Mouse (Mus musculus) kidney, postnatal 10 days (tissue): ENCODE results near the gene Snx22.
A peak's percentile ranks its signal among the peaks of the same experiment; 100 is the strongest.

Experiments
- DNase-seq: peaks from one replicate; pipeline ENCODE4 v3.0.0; 2021; ENCODE audit warnings: mixed read lengths

The Snx22 gene

DNA sequence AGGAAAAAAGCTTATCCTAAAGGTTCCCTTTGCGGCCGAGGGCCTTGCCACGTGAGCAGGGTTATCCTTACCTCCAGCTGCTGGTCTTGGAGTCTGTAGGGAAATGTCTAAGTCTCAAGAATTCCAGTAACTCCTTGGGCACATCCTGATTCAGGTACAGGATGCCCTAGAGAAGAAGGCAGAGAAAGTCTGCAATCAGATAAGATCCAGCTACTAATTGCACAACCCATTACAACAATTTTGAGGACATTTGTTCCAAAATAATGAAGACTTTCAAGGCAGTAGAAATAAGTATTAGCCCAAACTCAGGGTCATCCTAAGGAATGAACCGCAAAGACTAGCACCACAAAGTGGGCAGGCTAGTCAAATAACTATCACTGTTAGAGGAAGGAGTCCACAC is 1.5 kb downstream of the Snx22 start:
- no peak for DNase-seq

DNA sequence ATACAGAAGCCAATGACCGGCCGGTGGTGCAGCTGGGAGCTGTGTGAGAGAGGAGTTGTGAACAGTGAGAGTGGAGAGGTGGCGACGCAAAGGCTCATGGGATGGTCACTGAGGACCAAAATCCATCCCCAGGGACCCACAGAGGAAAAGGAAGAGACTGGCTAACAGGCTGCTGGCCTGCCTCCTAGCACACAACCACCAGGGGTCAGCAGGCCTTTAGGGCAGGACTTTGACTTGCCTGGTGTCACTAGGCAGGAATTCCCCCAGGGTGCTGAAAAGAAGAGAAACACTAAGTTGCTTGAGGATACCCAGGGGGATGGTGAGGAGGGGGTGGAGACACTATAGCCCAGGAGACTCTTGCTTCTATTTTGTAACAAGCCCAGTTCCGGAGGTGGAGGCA is 2.0 kb downstream of the Snx22 start:
- peak; percentile 75 for DNase-seq

DNA sequence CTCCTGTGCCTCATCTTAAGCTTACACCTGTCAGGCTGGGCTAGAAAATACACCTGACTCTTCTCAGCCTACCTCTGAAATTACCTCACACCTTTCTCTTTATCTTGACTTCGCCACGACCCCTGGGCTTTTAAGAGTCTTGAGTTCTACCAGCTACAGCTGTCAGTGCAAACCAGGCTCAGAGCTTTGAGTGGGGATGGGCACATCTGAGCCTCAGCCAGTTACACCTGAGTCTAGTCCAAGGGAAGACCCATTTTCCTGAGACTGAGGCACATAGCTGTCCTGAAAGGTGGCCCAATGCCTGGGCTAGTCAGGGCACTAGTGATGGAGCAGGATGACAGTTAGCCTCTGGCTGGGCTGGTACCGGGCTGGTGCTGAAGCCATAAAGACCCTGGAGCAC is 2.7 kb downstream of the Snx22 start:
- DNase-seq: no peak

DNA sequence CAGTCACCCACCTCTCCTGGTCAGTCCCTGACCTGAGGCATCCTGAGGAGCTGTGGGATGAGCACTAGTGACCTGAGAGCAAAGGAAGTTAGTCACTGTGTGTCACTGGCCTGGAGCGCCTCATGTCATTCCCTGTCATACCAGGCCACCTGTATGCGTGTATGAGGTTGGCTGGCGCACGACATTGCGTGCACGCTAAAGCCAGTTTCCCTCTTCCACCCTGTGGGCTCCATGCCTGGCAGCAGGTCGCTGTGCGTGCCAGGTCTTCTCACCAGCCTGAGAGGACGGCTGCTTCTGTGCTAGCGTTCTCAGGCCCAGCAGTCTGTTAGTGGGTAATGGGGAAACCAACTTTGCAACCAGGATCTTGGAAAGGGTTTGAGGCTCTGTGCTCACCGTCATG is 5.2 kb downstream of the Snx22 start:
- no peak for DNase-seq

DNA sequence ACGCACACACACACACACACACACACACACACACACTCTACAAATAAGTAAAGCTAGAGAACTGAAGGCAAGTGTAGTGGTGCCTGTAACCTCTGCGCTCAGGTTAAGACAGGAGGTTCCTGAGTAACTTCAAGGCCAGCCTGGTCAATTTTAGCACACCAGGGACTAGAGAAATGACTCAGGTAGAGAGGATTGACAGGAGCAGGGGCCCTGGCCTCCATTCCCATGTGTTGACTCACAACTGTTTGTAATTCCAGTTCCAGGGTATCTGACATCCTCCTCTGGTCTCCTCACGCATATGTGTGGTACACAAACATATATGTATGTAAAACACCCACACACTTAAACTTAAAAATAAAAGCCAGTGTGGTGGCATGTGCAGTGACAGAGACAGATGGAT is 6.1 kb downstream of the Snx22 start:
- no peak for DNase-seq

DNA sequence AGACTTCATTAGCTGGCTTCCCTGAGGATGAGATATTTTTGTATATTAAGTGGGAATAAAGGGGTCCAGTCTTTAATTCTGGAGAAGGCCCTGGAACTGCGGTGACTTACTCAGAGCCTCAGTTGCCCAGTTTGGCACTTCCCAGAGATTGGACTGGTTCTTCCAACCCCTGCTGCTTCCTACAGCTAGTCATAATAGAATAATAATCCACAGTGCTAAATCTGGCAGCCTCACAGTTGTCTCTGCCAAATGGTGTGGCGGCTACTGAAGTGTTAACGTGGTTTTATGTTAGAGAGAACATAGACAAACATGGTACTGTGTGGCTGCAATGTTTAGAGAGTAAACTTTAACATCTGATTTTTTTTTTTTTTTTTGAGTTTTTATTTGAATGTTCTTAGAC is 7.9 kb downstream of the Snx22 start:
- DNase-seq: no peak

DNA sequence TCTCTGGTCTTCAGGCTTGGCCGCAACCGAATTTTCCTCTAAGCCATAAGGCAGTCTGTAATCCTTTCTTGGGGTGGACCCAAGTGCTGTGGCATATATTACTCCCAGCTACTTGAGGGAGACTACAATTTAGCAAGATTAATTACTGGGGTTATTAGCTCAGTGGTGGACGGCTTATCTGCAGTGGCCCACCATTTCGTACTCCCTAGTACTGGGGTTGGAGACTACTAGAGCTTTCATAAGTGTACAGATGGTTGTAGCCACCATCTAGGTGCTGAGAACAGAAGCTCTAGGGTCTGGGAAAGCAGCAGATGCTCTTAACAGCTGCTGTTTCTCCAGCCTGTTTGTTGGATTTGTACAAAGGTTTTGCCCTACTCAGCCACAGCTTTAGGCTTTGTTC is 8.5 kb downstream of the Snx22 start:
- DNase-seq: no peak

DNA sequence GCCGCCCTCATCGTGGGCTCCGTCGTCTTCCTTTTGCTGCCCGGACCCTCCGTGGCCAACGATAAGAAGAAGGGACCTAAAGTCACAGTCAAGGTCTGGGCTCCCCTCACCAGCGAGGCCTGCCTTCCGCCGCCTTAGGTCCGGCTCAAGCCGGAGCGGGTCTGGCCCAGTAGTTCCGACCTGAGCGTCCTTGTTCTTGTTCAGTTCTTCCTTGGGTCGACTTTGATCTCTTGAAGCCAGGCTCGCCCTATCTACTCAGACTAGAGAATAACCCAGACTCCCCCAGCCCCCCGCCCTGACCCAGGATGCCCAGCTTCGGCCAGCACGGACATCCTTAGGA is 9.2 kb downstream of the Snx22 start:
- DNase-seq: no peak

DNA sequence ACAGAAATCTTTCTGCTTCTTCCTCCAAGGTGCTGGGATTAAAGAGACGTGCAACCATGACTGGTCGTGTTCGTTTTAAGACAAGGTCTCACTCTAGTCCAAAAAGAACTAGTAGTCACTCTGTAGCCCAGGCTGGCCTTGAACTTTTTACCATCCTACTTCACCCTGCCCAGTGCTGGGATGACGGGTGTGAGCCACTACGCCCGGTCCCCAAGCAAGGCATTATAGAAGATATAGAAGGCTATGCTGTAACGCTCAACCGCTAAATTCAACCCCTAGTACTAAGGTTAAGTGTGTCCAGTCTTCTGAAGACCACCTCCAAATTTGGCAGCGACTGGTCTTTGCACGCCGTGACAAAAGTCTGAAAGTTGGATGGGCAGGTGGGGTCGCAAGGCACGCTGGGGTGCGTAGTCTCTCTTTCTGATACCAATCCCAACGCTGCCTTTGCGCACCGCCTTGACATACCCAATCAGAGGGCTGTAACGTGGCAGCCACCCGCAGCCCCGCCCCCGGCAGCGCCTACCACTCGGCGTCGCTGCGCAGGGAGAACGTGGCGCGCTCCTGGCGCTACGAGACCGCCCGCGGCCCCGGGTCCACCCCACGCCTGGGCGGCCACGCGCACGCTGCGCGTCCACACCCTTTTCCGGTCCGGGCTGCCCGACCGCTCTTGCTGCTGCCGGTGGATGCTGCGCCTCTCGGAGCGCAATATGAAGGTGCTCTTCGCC is 9.8 kb downstream of the Snx22 start, which contains the start of gene Ppib:
Ppib (plus strand) TSS at position 640 of the 725 bp plus-strand sequence.
- peak; percentile 99 for DNase-seq

DNA sequence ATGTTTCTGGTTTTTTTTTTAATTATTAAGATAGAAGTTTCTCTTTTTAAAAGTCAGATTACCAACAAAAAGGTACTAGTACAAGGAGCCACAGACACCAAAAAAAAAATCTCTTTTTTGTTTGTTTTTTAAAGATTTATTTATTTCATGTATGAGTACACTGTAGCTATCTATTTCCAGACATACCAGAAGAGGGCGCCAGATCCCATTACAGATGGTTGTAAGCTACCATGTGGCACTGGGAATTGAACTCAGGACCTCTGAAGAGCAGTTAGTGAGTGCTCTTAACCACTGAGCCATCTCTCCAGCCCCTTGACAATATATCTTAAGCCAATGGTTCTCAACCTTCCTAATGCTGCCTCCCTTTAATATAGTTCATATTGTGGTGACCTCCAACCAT is 15.9 kb downstream of the Snx22 start:
- no peak for DNase-seq

DNA sequence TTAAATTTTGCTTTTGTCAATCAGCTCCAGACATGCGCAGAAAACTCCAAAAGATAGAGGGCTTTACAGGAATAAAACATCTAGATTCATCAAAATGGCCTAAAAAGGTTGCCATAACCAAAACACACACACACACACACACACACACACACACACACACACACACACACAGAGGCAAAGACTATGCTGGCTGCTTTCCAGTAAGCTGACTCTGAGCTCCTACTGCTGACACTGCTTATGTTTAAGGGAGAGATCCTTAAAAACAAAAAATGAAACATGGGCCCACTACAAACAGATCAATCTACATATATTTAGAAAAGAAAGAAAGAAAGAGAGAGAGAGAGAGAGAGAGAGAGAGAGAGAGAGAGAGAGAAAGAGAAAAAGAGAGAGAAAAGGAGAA is 16.8 kb downstream of the Snx22 start:
- DNase-seq: no peak

DNA sequence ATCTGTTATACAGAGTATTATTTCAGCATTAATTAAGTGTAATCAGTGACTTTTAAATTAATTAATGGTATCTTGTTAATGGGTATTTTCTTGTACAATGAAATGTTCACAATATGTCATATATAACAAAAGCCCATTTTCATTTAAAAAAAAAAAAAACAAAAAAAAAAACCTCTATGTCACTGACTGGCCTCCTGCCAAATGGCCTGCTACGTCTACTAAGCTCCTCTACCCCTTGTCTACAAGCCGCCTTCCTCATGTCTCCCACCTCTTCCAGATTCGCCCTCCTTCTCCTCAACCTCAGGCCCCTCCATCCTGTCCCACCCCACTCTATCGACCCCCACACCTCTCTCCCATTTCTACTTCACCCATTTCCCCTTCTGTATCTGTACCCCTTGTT is 18.0 kb downstream of the Snx22 start:
- no peak for DNase-seq

DNA sequence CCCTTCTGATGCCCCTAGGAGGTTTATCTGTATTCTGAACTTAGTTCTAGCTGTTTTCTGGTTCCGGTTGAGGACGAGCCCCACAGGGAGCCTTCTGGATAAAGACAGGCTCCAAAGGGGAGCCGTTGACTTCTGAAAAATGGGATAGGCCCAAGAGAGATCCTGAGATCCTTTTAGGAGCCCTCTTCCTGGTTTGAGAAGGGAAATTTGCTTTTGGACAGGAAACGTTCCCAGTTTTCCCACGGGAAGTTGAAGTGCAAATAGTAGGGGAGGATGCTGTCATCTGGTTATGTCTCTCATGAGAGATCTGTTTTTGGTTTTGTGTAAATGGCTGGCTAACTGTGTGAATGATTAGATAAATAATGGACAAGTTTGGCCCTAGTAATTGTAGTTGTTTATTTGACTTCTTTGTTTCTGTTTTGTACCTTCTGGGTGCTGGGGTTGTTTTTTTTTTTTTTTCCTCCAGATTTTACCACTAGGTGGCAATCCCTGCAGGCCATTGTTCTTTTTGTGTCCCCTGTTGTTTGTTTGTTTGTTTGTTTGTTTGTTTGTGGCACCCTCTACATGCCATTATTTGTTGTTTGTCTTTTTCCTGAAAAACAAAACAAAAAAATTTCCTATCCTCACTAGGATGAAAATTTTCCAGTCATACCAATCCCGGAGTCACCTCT is 19.5 kb downstream of the Snx22 start:
- DNase-seq: no peak

DNA sequence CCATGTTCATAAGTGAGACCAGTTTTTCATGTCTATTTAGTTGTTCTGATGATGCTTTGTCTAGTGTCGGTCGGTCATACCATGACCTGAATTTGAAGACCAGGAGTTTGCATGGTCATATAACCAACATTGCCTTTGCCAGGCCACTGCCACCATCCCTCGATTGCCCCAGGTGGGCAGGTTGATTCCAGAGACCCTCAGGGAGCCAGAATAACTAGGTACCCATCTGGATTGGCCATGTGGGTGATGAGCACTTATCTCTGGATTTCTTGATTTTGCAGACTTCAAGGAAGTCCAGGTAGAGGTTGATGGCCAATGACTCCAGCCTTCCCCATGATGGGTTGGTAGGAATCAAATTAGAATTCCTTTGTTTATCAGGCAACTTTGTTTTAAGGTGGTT is 26.3 kb downstream of the Snx22 start:
- no peak for DNase-seq

DNA sequence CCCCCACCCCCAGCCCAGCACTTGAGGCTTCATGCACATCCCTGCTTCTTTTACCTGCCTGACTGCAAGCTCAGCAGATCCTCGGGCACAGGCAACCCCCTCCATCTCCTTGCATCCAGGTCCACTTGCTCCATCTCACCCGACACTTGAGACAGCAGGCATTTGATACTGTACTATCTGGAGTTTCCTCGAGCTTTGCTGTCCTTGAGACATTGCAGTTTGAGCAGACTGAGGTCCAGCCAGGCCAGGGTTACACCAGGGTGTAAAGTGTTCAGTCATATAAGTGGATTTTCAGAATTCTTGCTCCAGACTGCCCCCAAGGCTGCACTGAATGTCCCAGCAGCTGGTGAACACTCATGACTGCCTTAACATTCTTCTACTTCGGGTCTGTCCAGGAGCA is 27.2 kb downstream of the Snx22 start:
- no peak for DNase-seq

DNA sequence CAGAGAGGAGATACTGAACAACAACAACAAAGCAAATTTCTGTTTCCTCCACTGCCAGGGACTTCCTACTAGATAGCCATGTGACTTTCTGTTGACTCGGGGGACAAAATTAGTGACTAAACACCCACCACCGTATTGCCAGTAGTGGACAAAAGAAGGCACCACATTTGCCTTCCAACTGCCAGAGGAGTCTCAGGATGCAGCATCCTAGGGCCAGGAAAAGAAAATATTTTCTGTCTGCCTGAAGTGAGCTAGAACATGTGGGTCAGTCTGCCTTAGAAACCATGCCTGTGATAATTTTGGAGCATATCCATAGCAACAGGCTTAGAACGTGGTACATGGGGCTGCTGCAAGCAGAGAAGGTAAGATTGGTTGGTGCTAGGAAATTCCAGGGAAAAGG is 28.7 kb downstream of the Snx22 start:
- DNase-seq: no peak

DNA sequence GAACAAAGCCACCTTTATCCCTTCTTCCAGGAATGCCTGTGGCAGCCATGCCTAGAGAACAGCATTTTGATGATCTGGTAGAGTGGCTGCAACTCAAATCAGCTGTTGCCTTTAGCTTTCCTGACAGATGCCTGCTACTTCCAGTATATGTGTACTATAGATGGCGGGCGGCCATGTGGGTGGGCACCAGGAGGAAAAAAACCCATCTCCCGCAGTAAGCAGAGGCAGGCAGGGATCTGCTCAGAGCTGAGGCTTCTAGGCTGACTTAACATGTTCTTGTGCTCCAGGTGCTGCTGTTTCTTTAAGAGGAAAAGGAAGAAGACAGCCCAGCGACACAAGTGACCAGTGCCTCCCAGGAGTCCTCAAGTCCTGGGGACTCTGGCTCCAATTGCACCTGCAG is 30.2 kb downstream of the Snx22 start:
- no peak for DNase-seq

DNA sequence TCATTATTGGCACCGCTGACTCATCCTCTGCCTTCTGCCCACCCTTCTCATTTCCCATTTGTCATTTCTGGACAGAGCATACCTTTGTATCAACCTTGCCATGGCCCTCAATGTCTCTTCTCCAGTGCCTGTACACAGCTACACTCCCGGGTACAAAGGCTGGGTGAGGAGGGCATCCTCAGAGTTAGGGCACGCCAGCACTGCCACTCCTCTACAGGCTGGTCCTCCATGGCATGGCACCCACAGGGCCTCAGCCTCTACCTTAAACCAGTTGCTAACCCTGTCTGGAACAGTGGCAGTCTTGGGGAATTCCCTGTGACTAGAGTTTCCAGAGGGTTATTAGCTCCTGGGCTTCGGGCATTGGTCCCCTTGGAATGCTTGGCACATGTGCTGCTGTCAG is 30.9 kb downstream of the Snx22 start:
- no peak for DNase-seq

DNA sequence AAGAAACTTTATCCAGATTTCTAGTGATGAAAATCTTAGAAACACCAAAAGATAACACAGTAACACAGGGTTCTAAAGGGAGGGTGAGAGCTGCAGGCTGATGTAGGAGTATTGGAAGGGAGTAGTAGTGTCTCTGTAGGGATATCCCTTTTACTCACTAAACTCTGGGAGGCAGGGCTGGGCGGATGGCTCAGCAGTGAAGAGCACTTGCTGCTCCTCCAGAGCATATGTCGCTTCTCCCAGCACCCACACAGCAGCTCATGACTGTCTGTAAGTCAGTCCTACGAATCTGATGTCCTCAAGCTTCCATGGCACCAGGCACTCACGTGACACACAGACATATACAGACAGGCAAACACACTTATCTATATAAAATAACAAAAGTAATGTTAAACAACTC is 31.4 kb downstream of the Snx22 start:
- no peak for DNase-seq

DNA sequence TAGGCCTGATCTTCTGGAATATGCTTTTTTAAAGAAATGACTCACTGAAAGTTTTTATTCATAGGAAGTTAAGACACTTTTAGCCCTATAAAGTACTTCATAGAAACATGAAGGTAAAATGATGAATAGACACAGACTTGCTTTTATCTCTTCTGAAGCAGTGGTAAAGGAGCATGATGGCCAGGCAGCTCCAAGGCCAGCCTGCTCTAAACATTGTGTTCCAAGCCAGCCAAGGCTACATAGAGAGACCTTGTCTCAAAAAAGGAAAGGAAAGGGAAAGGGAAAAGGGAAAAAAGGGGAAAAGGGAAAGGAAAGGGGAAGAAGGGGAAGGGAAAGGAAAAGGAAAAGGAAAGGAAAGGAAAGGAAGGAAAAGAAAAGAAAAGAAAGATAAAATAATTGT is 48.9 kb downstream of the Snx22 start:
- DNase-seq: no peak
